ENCODE assay signal across 31 mouse cellular contexts in the genomic region with DNA sequence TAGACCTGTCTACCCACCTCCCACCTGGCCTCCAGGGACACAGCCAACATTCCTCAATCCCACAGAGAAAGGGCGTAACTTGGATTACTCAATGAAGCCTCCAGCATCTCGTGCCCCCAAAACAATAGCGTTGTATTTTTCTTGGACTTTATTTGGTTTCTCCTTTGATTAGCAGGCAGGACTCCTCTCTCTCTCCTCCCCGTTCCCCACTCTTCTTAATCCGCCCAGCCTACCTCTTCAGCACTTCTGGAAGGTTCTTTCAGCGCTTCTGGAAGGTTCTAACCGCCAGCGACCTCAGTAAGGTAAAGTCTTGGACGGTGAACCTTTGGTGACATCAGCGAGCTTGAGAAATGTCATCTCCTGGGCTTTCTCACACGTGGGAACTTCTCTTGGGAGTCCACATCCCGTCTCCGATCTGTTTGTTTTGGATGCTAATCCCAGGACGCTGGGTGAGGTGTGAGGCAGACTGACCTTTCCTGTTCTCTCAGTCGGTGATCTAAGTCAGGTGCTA. TPM values are rescaled to one million over a fixed set of nuclear protein-coding genes. Genes with fewer than 3 reads are reported as not detected.
"Had no signal": no experiment of that assay in that cellular context is flagged by ENCODE, and none has a peak within 500 bp of the region (broad histone marks: within the 10 kb centered on the region; RNA-seq: fewer than 3 reads in every experiment).

No protein-coding gene starts in this region.

- H3K36me3 ChIP-seq: heart, embryonic 12.5 days; heart, embryonic 13.5 days; heart, embryonic 15.5 days; hindbrain, embryonic 10.5 days; hindbrain, embryonic 12.5 days; hindbrain, embryonic 13.5 days; hindbrain, embryonic 15.5 days; intestine, embryonic 15.5 days; kidney, embryonic 15.5 days had no signal

- ATAC-seq: hindbrain, embryonic 16.5 days; hindbrain, postnatal 0 days; inflammation-experienced regulatory T-cells, adult 6 months; intestine, embryonic 15.5 days; intestine, embryonic 16.5 days; intestine, postnatal 0 days had no signal

- H3K9ac ChIP-seq: heart, embryonic 12.5 days; heart, embryonic 13.5 days; heart, embryonic 15.5 days; hindbrain, embryonic 12.5 days; hindbrain, embryonic 13.5 days; hindbrain, embryonic 14.5 days; hindbrain, embryonic 15.5 days; intestine, embryonic 15.5 days; kidney, embryonic 15.5 days had no signal

- H3K4me3 ChIP-seq: heart, embryonic 12.5 days; heart, embryonic 13.5 days; heart, embryonic 15.5 days; hindbrain, embryonic 10.5 days; hindbrain, embryonic 12.5 days; hindbrain, embryonic 13.5 days; hindbrain, embryonic 15.5 days; intestine, embryonic 15.5 days; kidney, embryonic 15.5 days; layer of hippocampus, adult 2 months; left cerebral cortex, adult 2 months had no signal

- H3K27ac ChIP-seq: heart, embryonic 13.5 days; heart, embryonic 15.5 days; hindbrain, embryonic 10.5 days; hindbrain, embryonic 12.5 days; hindbrain, embryonic 13.5 days; hindbrain, embryonic 14.5 days; hindbrain, embryonic 15.5 days; hindbrain, postnatal 0 days; intestine, embryonic 15.5 days; kidney, embryonic 15.5 days; kidney, postnatal 0 days; layer of hippocampus, adult 2 months; left cerebral cortex, adult 2 months had no signal

- H3K4me1 ChIP-seq: heart, embryonic 12.5 days; heart, embryonic 15.5 days; hindbrain, embryonic 12.5 days; hindbrain, embryonic 13.5 days; hindbrain, embryonic 15.5 days; intestine, embryonic 15.5 days; kidney, embryonic 15.5 days had no signal

- H3K27me3 ChIP-seq: heart, embryonic 12.5 days; heart, embryonic 13.5 days; heart, embryonic 15.5 days; hindbrain, embryonic 12.5 days; hindbrain, embryonic 13.5 days; hindbrain, embryonic 15.5 days; intestine, embryonic 15.5 days had no signal

- H3K9me3 ChIP-seq: heart, embryonic 12.5 days; heart, embryonic 13.5 days; heart, embryonic 15.5 days; hindbrain, embryonic 10.5 days; hindbrain, embryonic 12.5 days; hindbrain, embryonic 13.5 days; hindbrain, embryonic 15.5 days; intestine, embryonic 15.5 days; kidney, embryonic 15.5 days had no signal

- H3K4me2 ChIP-seq: heart, embryonic 12.5 days; heart, embryonic 13.5 days; heart, embryonic 15.5 days; hindbrain, embryonic 12.5 days; hindbrain, embryonic 13.5 days; hindbrain, embryonic 14.5 days; hindbrain, embryonic 15.5 days; intestine, embryonic 15.5 days; kidney, embryonic 15.5 days had no signal

- DNase-seq: heart, postnatal 36 days; kidney, adult 11 months; kidney, adult 18-20 months; kidney, adult 2 months; kidney, adult 8-10 months; kidney, adult 9 months; kidney, postnatal 14 days; kidney, postnatal 25 days; kidney, postnatal 36 days; kidney, postnatal 4 days; layer of hippocampus, adult 9-11 months; layer of hippocampus, postnatal 36 days had no signal

RNA-seq across cellular contexts. Expression of a gene that starts 14.4 kb away (rescaled TPM):
- total RNA-seq: hematopoietic stem cell, adult 5-6 weeks had no signal
- polyA plus RNA-seq: inflammation-experienced regulatory T-cells, adult 6 months had no signal
